Mouse (Mus musculus): Measurements from ENCODE around the gene Esrrg.

Esrrg gene

GRCm38 (mm10) chr1:188260259-188261107 lies 651.9 kb downstream of the Esrrg start:
- no peak for DNase-seq (ENCODE audit: low read depth, low spot score)

- DNase-seq (ENCODE audit: low read depth, low spot score): no peak
These were observed 653.5 kb downstream of the Esrrg start, which contains the start of gene Ush2a for GRCm38 (mm10) chr1:188261903-188262682. Gene Ush2a, plus strand, starts transcription at chr1:188262023.

Measured in CD4-positive, CD25-positive, alpha-beta regulatory T cell, adult 2 months (primary cell).